Mouse (Mus musculus) heart, adult 11 months (tissue): Measurements from ENCODE around the gene Irgm1.
"Not testable (repeated sequence)": the region's sequence is repeated elsewhere in the genome, so short reads cannot be mapped to it uniquely, and the experiment has no call there.

ENCODE experiments used
- DNase-seq: peaks from one replicate; pipeline ENCODE4 v3.0.0; 2022

Gene Irgm1

GRCm38 (mm10) chr11:48833078-48833730 lies 38.3 kb downstream of the Irgm1 start:
- DNase-seq: no peak

GRCm38 (mm10) chr11:48831273-48831672 lies 40.2 kb downstream of the Irgm1 start:
- no peak for DNase-seq

- no peak for DNase-seq
These were observed 41.2 kb downstream of the Irgm1 start for GRCm38 (mm10) chr11:48830279-48830678.

- DNase-seq: no peak
These were observed 43.6 kb downstream of the Irgm1 start for GRCm38 (mm10) chr11:48827926-48828325.

GRCm38 (mm10) chr11:48826752-48827096 lies 44.8 kb downstream of the Irgm1 start:
- no peak for DNase-seq

GRCm38 (mm10) chr11:48825979-48826751 lies 45.3 kb downstream of the Irgm1 start, which contains the start of the genes Trim7 and Gm12184:
Trim7 (plus strand) TSS chr11:48826140.
Gm12184 (minus strand) TSS chr11:48826655.
- DNase-seq: peak; percentile 95

GRCm38 (mm10) chr11:48824311-48824830 lies 47.1 kb downstream of the Irgm1 start:
- DNase-seq: peak; percentile 91

- peak; percentile 89 for DNase-seq
These were observed 47.9 kb downstream of the Irgm1 start for GRCm38 (mm10) chr11:48823536-48823972.

GRCm38 (mm10) chr11:48822768-48823512 lies 48.5 kb downstream of the Irgm1 start:
- no peak for DNase-seq

- not testable (repeated sequence) for DNase-seq
These were observed 50.2 kb downstream of the Irgm1 start for GRCm38 (mm10) chr11:48821299-48821698.

- DNase-seq: no peak
These were observed 51.2 kb downstream of the Irgm1 start for GRCm38 (mm10) chr11:48820308-48820674.

GRCm38 (mm10) chr11:48819614-48820307 lies 51.7 kb downstream of the Irgm1 start:
- no peak for DNase-seq

- DNase-seq: peak; percentile 96
These were observed 53.1 kb downstream of the Irgm1 start for GRCm38 (mm10) chr11:48818346-48818745.

GRCm38 (mm10) chr11:48817794-48818193 lies 53.7 kb downstream of the Irgm1 start:
- no peak for DNase-seq

GRCm38 (mm10) chr11:48816800-48817665 lies 54.5 kb downstream of the Irgm1 start, which contains the start of gene Trim41:
Trim41 (minus strand) TSS chr11:48817353.
- DNase-seq: peak; percentile 100

- DNase-seq: peak; percentile 98
These were observed 55.2 kb downstream of the Irgm1 start for GRCm38 (mm10) chr11:48816281-48816781.

- peak; percentile 95 for DNase-seq
These were observed 55.6 kb downstream of the Irgm1 start for GRCm38 (mm10) chr11:48815851-48816250.

- DNase-seq: no peak
These were observed 57.7 kb downstream of the Irgm1 start for GRCm38 (mm10) chr11:48813782-48814181.
